Mouse (Mus musculus) heart, embryonic 13.5 days (tissue): ENCODE results near the gene Ceacam2. TPM values are rescaled to one million over a fixed set of nuclear protein-coding genes. Genes with fewer than 3 reads are reported as not detected.
"Not testable (repeated sequence)": the region's sequence is repeated elsewhere in the genome, so short reads cannot be mapped to it uniquely, and the experiment has no call there.

ENCODE experiments used
- ATAC-seq: fragments of 200-750 bp; cut with Nextera tagmentation; 2 replicates; pipeline ENCODE4 v1.8.0; 2017; ENCODE audit warnings: moderate TSS enrichment; ENCODE audit not compliant: insufficient number of reproducible peaks, low FRiP score, low TSS enrichment; ENCODE audit errors: extremely low read depth
- H3K27ac ChIP-seq: fragments of 300-500 bp; sonication (generic); replicated peaks from 2 replicates; pipeline ENCODE4 v1.5.1; 2015; ENCODE audit warnings: moderate library complexity, mild to moderate bottlenecking, inconsistent platforms
- H3K27me3 ChIP-seq: fragments of 300-500 bp; sonication (generic); replicated peaks from 2 replicates; pipeline ENCODE4 v1.6.1; 2015; ENCODE audit warnings: mild to moderate bottlenecking, inconsistent platforms
- H3K36me3 ChIP-seq: fragments of 300-500 bp; sonication (generic); 2 replicates; pipeline ENCODE4 v1.6.1; 2015; ENCODE audit warnings: mild to moderate bottlenecking, inconsistent platforms
- H3K4me1 ChIP-seq: fragments of 300-500 bp; sonication (generic); 2 replicates; pipeline ENCODE4 v1.6.1; 2015; ENCODE audit warnings: inconsistent platforms
- H3K4me2 ChIP-seq: fragments of 300-500 bp; sonication (generic); 2 replicates; pipeline ENCODE4 v1.6.1; 2015; ENCODE audit warnings: inconsistent platforms, mild to moderate bottlenecking, moderate library complexity
- H3K4me3 ChIP-seq: fragments of 300-500 bp; sonication (generic); 2 replicates; pipeline ENCODE4 v1.5.1; 2015; ENCODE audit warnings: moderate library complexity, mild to moderate bottlenecking, inconsistent platforms
- H3K9ac ChIP-seq: fragments of 300-500 bp; sonication (generic); 2 replicates; pipeline ENCODE4 v1.6.1; 2015; ENCODE audit warnings: inconsistent platforms, mild to moderate bottlenecking, moderate library complexity
- H3K9me3 ChIP-seq: fragments of 300-500 bp; sonication (generic); 2 replicates; pipeline ENCODE4 v1.6.1; 2016; ENCODE audit warnings: inconsistent platforms
- WGBS: fragments of 180-500 bp; shearing (Covaris S2); methylation state at CpG from one replicate; pipeline ENCODE4 v1.1.7; 2015; ENCODE audit warnings: mixed read lengths; 5-methylcytosine and 5-hydroxymethylcytosine counted together
- polyA plus RNA-seq: library from polyadenylated mRNA; unstranded; fragments of >200 nt; fragmentation: Nextera tagmentation; extraction: Ambion mirVana; gene quantifications from 2 replicates; pipeline ENCODE4 v1.2.1, GENCODE M21; 2015

The Ceacam2 gene
- polyA plus RNA-seq, 1 experiment from 2014 or later, result 0.05 TPM

GRCm38 (mm10) chr7:25480791-25481190, 58.9 kb downstream of the Ceacam2 start:
- not testable (repeated sequence) for H3K36me3 ChIP-seq, H3K9me3 ChIP-seq
- WGBS, result 49% methylated on average over 8 of the region's 8 CpGs

GRCm38 (mm10) chr7:25479440-25479839, 60.2 kb downstream of the Ceacam2 start:
- 3% methylated on average over 1 of the region's 1 CpGs for WGBS
- H3K9me3 ChIP-seq, result no peaks in the 10 kb centered on the region
- H3K4me3 ChIP-seq, result no peak overlapping the region
- H3K4me1 ChIP-seq, result 0 out of 2 replicates have a peak, but pooled peaks cover 2% of the 10 kb centered on the region
- no peak for ATAC-seq
- H3K4me2 ChIP-seq, result no peak overlapping the region
- H3K9ac ChIP-seq, result no peak overlapping the region
- H3K27me3 ChIP-seq, result no peaks in the 10 kb centered on the region
- no peaks in the 10 kb centered on the region for H3K36me3 ChIP-seq
- H3K27ac ChIP-seq, result no peak overlapping the region

More at GRCm38 (mm10) chr7:25480791-25481190, 58.9 kb downstream of the Ceacam2 start:
- not testable (repeated sequence) for H3K9ac ChIP-seq, H3K4me2 ChIP-seq, H3K4me1 ChIP-seq, H3K4me3 ChIP-seq, H3K27me3 ChIP-seq, ATAC-seq, H3K27ac ChIP-seq

DNA sequence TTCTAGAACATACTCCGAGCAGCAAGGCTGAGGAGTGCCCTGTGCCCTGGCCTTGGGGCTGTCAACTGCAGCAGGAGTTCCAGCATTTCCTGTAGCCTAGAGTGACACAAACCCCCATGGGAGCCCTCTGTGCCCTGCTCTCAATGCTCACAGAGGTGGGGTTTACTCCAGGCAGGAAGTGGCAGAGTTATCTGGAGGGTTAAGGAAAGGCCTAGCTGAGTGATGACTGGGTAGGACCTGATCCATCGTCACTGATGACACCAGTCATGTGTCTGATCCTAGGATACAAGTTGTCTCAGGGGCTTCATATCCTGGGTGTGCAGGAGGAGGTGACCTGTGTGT, 61.9 kb downstream of the Ceacam2 start:
- not testable (repeated sequence) for H3K9ac ChIP-seq, H3K9me3 ChIP-seq, H3K4me2 ChIP-seq, H3K4me3 ChIP-seq, H3K27ac ChIP-seq, ATAC-seq, H3K27me3 ChIP-seq, H3K36me3 ChIP-seq, H3K4me1 ChIP-seq
- WGBS, result 31% methylated on average over 2 of the region's 2 CpGs

- H3K36me3 ChIP-seq, H3K9ac ChIP-seq, H3K27me3 ChIP-seq, H3K9me3 ChIP-seq, H3K4me1 ChIP-seq, H3K27ac ChIP-seq, ATAC-seq, H3K4me3 ChIP-seq: not testable (repeated sequence)
- 15% methylated on average over 5 of the region's 5 CpGs for WGBS
- peak within 1 kb of the TSS; percentile 16; the same call in 1 of the 2 replicates for H3K4me2 ChIP-seq
Observed at GRCm38 (mm10) chr7:25477091-25477751, 62.4 kb downstream of the Ceacam2 start, which contains the start of gene Ceacam1. TSS of gene Ceacam1 (minus strand) at chr7:25477603.

GRCm38 (mm10) chr7:25471821-25472220, 67.8 kb downstream of the Ceacam2 start:
- not testable (repeated sequence) for H3K36me3 ChIP-seq, H3K4me3 ChIP-seq, H3K27me3 ChIP-seq, H3K9me3 ChIP-seq, H3K9ac ChIP-seq, H3K27ac ChIP-seq, ATAC-seq, H3K4me2 ChIP-seq, H3K4me1 ChIP-seq
- 73% methylated on average over 6 of the region's 6 CpGs for WGBS

Other genes starting within 250 kb of the Ceacam2 start
- 145 and 154 TPM in 2 replicates for gene Pafah1b3, start 241.9 kb downstream of the Ceacam2 start, polyA plus RNA-seq
- 0.23 and 0.39 TPM in 2 replicates for gene Prr19, start 238.4 kb downstream of the Ceacam2 start, polyA plus RNA-seq
- 0.11 and 0.34 TPM in 2 replicates for gene Tmem145, start 233.8 kb downstream of the Ceacam2 start, polyA plus RNA-seq
- gene Megf8, start 222.7 kb downstream of the Ceacam2 start, polyA plus RNA-seq, result 7.0 and 7.5 TPM in 2 replicates
- gene Cnfn, start 170.1 kb downstream of the Ceacam2 start, polyA plus RNA-seq, result not detected in 2 replicates
- 5.7 and 6.9 TPM in 2 replicates for gene Lipe, start 141.1 kb downstream of the Ceacam2 start, polyA plus RNA-seq
- 0.27 and 0.40 TPM in 2 replicates for gene Cxcl17, start 127.0 kb downstream of the Ceacam2 start, polyA plus RNA-seq
- 2.6 and 2.9 TPM in 2 replicates for gene Ceacam1, start 62.3 kb downstream of the Ceacam2 start, polyA plus RNA-seq
- gene Erich4, start 76.0 kb upstream of the Ceacam2 start, polyA plus RNA-seq, result not detected in 2 replicates
- 49.5 and 57.7 TPM in 2 replicates for gene Dmac2, start 79.6 kb upstream of the Ceacam2 start, polyA plus RNA-seq
- gene B3gnt8, start 86.8 kb upstream of the Ceacam2 start, polyA plus RNA-seq, result 5.7 and 5.8 TPM in 2 replicates
- 56.3 and 56.9 TPM in 2 replicates for gene Bckdha, start 119.1 kb upstream of the Ceacam2 start, polyA plus RNA-seq
- gene Exosc5, start 119.3 kb upstream of the Ceacam2 start, polyA plus RNA-seq, result 40.4 and 42.1 TPM in 2 replicates
- 1.4 and 1.5 TPM in 2 replicates for gene Tmem91, start 135.3 kb upstream of the Ceacam2 start, polyA plus RNA-seq
- 30.8 and 32.8 TPM in 2 replicates for gene B9d2, start 140.9 kb upstream of the Ceacam2 start, polyA plus RNA-seq
- gene Tgfb1, start 147.1 kb upstream of the Ceacam2 start, polyA plus RNA-seq, result 4.3 TPM in 2 replicates
- 19.7 and 22.1 TPM in 2 replicates for gene Ccdc97, start 179.2 kb upstream of the Ceacam2 start, polyA plus RNA-seq
- gene Hnrnpul1, start 214.9 kb upstream of the Ceacam2 start, polyA plus RNA-seq, result 38.1 and 38.8 TPM in 2 replicates
- gene Axl, start 248.8 kb upstream of the Ceacam2 start, polyA plus RNA-seq, result 47.3 and 48.6 TPM in 2 replicates